Mouse (Mus musculus) liver, adult 2 months (tissue): ENCODE results near the gene Bicral. TPM values are rescaled to one million over a fixed set of nuclear protein-coding genes. Genes with fewer than 3 reads are reported as not detected.

Source experiments
- DNase-seq: peaks from one replicate; pipeline ENCODE4 v3.0.0-alpha.2; 2011; ENCODE audit warnings: low read depth, low spot score; ENCODE audit errors: extremely low read depth
- H3K27ac ChIP-seq: fragments of 200-500 bp; replicated peaks from 2 replicates; pipeline ENCODE4 v1.5.1; 2012; ENCODE audit warnings: low read depth, mild to moderate bottlenecking, control low read depth, inconsistent platforms, low read length; ENCODE audit not compliant: insufficient read depth
- H3K27me3 ChIP-seq: fragments of 200-500 bp; 2 replicates; pipeline ENCODE4 v1.6.1; 2012; ENCODE audit warnings: mild to moderate bottlenecking, moderate library complexity, low read length, inconsistent platforms; ENCODE audit not compliant: control insufficient read depth, insufficient read depth
- H3K36me3 ChIP-seq: fragments of 200-500 bp; 2 replicates; pipeline ENCODE4 v1.6.1; 2012; ENCODE audit warnings: low read length, inconsistent platforms; ENCODE audit not compliant: control insufficient read depth, insufficient read depth
- H3K4me1 ChIP-seq: fragments of 200-500 bp; 2 replicates; pipeline ENCODE4 v1.6.1; 2011; ENCODE audit warnings: low read length; ENCODE audit not compliant: control insufficient read depth, insufficient read depth
- H3K4me3 ChIP-seq: fragments of 200-500 bp; 2 replicates; pipeline ENCODE4 v1.5.1; 2011; ENCODE audit warnings: low read depth, mild to moderate bottlenecking, control low read depth, low read length, moderate library complexity; ENCODE audit not compliant: insufficient read depth
- H3K79me2 ChIP-seq: fragments of 200-500 bp; 2 replicates; pipeline ENCODE4 v1.6.1; 2012; ENCODE audit warnings: inconsistent platforms, mild to moderate bottlenecking, low read length, moderate library complexity; ENCODE audit not compliant: control insufficient read depth, insufficient read depth
- H3K9ac ChIP-seq: fragments of 200-500 bp; 2 replicates; pipeline ENCODE4 v1.6.1; 2012; ENCODE audit warnings: low read depth, mild to moderate bottlenecking, control low read depth, inconsistent platforms, low read length
- CTCF ChIP-seq: fragments of 200-500 bp; IDR thresholded peaks from 2 replicates; pipeline ENCODE4 v1.5.1; 2011; ENCODE audit warnings: low read depth, low read length, control low read depth
- POLR2A ChIP-seq: fragments of 200-500 bp; IDR thresholded peaks from 2 replicates; pipeline ENCODE4 v1.6.1; 2011; ENCODE audit warnings: low read length, control low read depth; ENCODE audit not compliant: insufficient read depth; ENCODE audit errors: extremely low read depth
- WGBS: fragments of 180-500 bp; shearing (Covaris S2); methylation state at CpG from one replicate; pipeline ENCODE4 v1.1.7; 2018; 5-methylcytosine and 5-hydroxymethylcytosine counted together
- polyA plus RNA-seq: library from polyadenylated mRNA; depleted of rRNA; stranded (reverse); fragments of >200 nt; gene quantifications from 2 replicates; pipeline ENCODE4 v1.2.3, GENCODE M21; 2012
- total RNA-seq: library from RNA; depleted of rRNA; stranded (reverse); fragments of >200 nt; gene quantifications from 2 replicates; pipeline ENCODE4 v1.2.3, GENCODE M21; 2014

Gene Bicral
- total and polyA plus RNA-seq, 2 experiments, result 3.2 to 7.9 TPM

DNA sequence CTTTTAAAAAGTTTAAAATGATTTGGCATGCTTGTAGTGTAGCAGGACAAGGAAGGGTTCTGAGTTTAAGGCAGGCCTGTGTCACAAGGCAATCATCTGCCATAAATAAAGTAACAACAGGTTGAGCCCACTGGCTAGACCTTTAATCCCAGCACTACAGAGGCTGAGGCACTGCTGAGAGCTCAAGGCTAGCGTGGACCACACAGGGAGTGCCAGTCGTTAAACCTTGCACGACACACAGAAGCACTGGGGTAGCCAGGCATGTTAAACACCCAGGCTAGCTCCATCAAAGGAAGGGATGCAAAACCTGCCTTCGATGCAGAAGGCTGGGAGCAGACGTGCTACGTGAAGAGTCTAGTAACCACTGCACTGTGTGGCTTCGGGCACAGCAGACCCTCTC is 14.6 kb downstream of the Bicral start:
- Histone ChIP-seq H3K4me1 (no peaks in the 10 kb centered on the region), H3K4me3 (no peak overlapping the region), H3K27ac (no peak overlapping the region), H3K9ac (no peak overlapping the region), H3K27me3 (no peaks in the 10 kb centered on the region), H3K36me3 (no peaks in the 10 kb centered on the region), H3K79me2 (peaks cover 30% of the 10 kb centered on the region; the same call in 1 of the 2 replicates)
- no peak for TF ChIP-seq CTCF
- TF ChIP-seq POLR2A, result no peak
- 93% methylated on average over 7 of the region's 7 CpGs for WGBS
- DNase-seq, result no peak

DNA sequence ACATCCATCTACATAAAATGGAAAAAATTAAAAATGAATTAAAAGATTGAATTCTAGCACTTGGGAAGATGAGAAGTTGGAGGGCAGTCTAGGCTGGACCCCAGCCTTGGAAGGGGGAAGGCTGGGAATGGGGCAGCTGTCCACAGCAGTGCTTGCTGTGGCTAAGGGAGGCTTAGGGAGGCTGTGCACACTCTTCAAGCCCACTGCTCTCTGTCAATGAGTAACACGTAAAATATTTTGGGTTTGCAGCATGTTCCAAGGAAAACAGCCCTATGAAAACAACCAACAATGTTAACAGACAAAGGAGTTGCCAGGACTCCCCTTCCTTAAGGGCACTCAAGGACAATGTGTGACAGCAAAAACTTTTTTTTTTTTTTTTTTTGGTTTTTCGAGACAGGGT is 15.3 kb downstream of the Bicral start:
- H3K36me3 ChIP-seq, result no peaks in the 10 kb centered on the region
- no peak overlapping the region for H3K9ac ChIP-seq
- no peaks in the 10 kb centered on the region for H3K4me1 ChIP-seq
- H3K27ac ChIP-seq, result no peak overlapping the region
- DNase-seq, result no peak
- peaks cover 30% of the 10 kb centered on the region; the same call in 1 of the 2 replicates for H3K79me2 ChIP-seq
- H3K4me3 ChIP-seq, result no peak overlapping the region
- WGBS, result 23% methylated on average over 2 of the region's 2 CpGs
- no peaks in the 10 kb centered on the region for H3K27me3 ChIP-seq
- no peak for TF ChIP-seq POLR2A
- TF ChIP-seq CTCF, result no peak

DNA sequence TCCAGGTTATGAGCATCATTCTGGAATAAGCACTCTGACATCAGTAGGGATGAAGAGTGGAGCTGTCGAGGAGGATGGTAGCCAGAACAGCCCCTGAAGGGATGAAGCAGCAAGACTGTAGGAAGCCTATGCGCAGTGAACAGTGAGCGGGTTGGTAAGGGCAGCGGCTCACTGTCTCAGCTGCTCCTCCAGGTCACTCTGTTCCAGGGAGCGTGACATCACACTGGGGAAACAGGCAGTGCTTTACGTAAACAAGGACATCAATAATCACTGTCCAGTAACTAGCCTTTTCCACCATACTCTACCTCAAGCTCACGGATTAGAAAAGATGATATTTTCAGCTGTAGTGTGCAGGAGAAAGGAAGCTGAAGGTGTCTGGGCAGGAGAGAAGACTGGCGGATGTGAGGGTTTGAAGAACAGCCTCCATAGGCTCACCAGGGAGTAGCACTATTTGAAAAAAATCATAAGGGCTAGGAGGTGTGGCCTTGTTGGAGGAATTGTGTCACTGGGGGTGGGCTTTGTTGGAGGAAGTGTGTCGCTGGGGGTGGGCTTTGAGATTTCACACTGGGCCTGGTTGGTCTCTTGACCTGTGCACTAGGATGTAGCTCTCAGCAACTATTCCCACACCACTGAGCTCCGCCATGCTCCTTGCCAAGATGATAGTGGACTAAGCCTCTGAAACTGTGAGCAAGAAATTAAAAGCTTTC is 17.8 kb downstream of the Bicral start:
- Histone ChIP-seq H3K27ac (no peak overlapping the region), H3K9ac (no peak overlapping the region), H3K4me3 (no peak overlapping the region), H3K27me3 (no peaks in the 10 kb centered on the region), H3K36me3 (no peaks in the 10 kb centered on the region), H3K4me1 (no peaks in the 10 kb centered on the region), H3K79me2 (peaks cover 19% of the 10 kb centered on the region; the same call in 1 of the 2 replicates)
- TF ChIP-seq POLR2A, result no peak
- DNase-seq, result no peak
- 77% methylated on average over 10 of the region's 10 CpGs for WGBS

DNA sequence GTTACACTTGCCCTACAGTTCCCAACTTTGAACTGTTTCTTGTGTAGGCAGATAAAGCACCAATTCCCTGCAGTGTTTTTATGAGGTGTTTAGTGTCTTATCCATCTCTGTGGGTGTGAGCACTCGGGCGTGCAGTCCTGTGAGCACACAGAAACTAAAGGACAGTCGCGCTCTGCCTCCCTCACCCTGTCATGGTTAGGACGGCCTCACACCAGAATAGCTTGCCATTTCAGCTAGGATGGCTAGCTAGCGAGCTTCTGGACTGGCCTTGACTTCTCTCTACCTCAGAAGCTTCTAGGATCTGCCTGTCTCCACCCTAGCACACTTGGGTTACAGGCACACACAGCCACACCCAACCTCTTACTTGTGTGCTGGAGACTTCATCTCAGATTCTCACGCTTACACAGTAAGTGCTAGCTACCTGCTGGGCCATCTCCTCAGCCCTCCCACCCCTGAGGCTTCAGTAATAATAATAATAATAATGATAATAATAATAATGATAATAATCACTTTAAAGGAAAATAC is 19.8 kb downstream of the Bicral start:
- H3K27ac ChIP-seq, result no peak overlapping the region
- no peak for DNase-seq
- no peak overlapping the region for H3K9ac ChIP-seq
- no peaks in the 10 kb centered on the region for H3K27me3 ChIP-seq
- TF ChIP-seq CTCF (no peak), POLR2A (no peak)
- no peak overlapping the region for H3K4me3 ChIP-seq
- H3K4me1 ChIP-seq, result no peaks in the 10 kb centered on the region
- H3K79me2 ChIP-seq, result peaks cover 11% of the 10 kb centered on the region; the same call in 1 of the 2 replicates
- WGBS, result 93% methylated on average over 7 of the region's 7 CpGs
- no peaks in the 10 kb centered on the region for H3K36me3 ChIP-seq

DNA sequence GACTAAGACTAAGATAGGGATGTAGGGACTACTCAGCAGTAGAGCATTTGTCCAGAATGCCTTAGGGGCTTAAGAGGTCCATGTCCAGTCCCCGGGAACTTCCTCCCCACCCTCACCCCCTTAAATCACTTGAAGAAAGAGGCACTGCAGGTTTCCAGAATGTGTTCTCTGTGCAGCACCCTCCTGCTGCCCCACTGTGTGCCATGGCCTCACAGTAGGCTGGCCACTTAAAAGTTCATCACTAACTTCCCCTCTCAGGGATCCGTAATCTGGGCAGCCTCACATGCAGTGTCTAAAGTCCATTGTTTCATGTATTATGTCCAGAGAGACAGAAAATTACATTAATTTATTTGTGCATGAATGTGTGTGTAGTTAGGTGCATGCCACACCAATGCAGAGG is 20.4 kb downstream of the Bicral start:
- Histone ChIP-seq H3K4me1 (no peaks in the 10 kb centered on the region), H3K27ac (no peak overlapping the region), H3K4me3 (no peak overlapping the region), H3K27me3 (no peaks in the 10 kb centered on the region), H3K36me3 (no peaks in the 10 kb centered on the region), H3K9ac (no peak overlapping the region), H3K79me2 (peaks cover 11% of the 10 kb centered on the region; the same call in 1 of the 2 replicates)
- no peak for TF ChIP-seq POLR2A
- TF ChIP-seq CTCF, result no peak
- 66% methylated on average over 2 of the region's 2 CpGs for WGBS
- no peak for DNase-seq

DNA sequence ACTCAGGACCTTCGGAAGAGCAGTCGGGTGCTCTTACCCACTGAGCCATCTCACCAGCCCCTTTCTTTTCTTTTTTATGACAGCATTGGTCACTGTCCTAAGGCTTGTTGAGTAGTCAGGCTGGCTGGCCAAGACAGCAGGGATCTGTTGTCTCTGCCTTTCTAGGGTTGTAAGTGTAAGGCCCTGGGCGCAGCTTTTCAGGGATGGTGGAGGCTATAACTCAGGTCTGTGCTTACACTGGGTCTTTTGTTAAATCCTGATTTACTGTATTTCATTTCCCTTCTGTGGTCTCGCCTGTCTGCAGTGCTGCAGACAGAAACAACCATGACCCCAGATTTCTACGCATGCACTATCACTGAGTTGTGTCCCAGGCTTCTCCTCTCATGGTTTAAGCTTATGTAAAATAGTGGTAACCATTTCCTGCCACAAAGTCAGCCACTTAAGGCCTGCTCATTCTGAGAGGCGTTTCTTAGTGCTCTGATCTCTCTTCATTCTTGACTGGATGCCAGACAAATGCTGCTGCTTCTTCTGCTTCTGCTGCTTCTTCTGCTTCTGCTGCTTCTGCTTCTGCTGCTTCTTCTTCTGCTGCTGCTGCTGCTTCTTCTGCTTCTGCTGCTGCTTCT is 23.1 kb downstream of the Bicral start:
- no peak for TF ChIP-seq CTCF
- TF ChIP-seq POLR2A, result no peak
- Histone ChIP-seq H3K27me3 (no peaks in the 10 kb centered on the region), H3K4me1 (peaks cover 5% of the 10 kb centered on the region; the same call in 1 of the 2 replicates), H3K36me3 (no peaks in the 10 kb centered on the region), H3K27ac (no peak overlapping the region), H3K4me3 (no peak overlapping the region), H3K9ac (no peak overlapping the region), H3K79me2 (peaks cover 6% of the 10 kb centered on the region; the same call in 1 of the 2 replicates)
- no peak for DNase-seq
- WGBS, result 90% methylated on average over 6 of the region's 6 CpGs
